Mouse (Mus musculus) lung, postnatal 36 days (tissue): ENCODE results near the gene Prmt7.
A peak's percentile ranks its signal among the peaks of the same experiment; 100 is the strongest.
"Not testable (repeated sequence)": the region's sequence is repeated elsewhere in the genome, so short reads cannot be mapped to it uniquely, and the experiment has no call there.

Experiments used
- DNase-seq: peaks from one replicate; pipeline ENCODE4 v3.0.0; 2022; ENCODE audit warnings: mixed read lengths

The Prmt7 gene

GRCm38 (mm10) chr8:106210821-106211345 lies at the start of gene Prmt7, which contains the start of gene Slc7a6os:
Prmt7 (plus strand) TSS chr8:106210936.
Slc7a6os (minus strand) TSS chr8:106210935.
- peak; percentile 98 for DNase-seq

- DNase-seq, result no peak
Measured at GRCm38 (mm10) chr8:106163251-106163650, 47.5 kb upstream of the Prmt7 start.

GRCm38 (mm10) chr8:106165460-106165859 lies 45.3 kb upstream of the Prmt7 start:
- peak; percentile 92 for DNase-seq

- DNase-seq, result peak; percentile 89
Measured at GRCm38 (mm10) chr8:106168356-106169016, 42.2 kb upstream of the Prmt7 start, which contains the start of gene Slc7a6. Slc7a6 (plus strand) TSS chr8:106168857.

GRCm38 (mm10) chr8:106169017-106169933 lies 41.5 kb upstream of the Prmt7 start:
- peak; percentile 53 for DNase-seq

GRCm38 (mm10) chr8:106169934-106170480 lies 40.7 kb upstream of the Prmt7 start:
- DNase-seq, result no peak

- no peak for DNase-seq
Measured at GRCm38 (mm10) chr8:106173566-106173965, 37.2 kb upstream of the Prmt7 start.

- peak; percentile 46 for DNase-seq
Measured at GRCm38 (mm10) chr8:106176891-106177290, 33.8 kb upstream of the Prmt7 start.

- DNase-seq, result no peak
Measured at GRCm38 (mm10) chr8:106177594-106177993, 33.1 kb upstream of the Prmt7 start.

GRCm38 (mm10) chr8:106178428-106178827 lies 32.3 kb upstream of the Prmt7 start:
- peak; percentile 17 for DNase-seq

- peak; percentile 76 for DNase-seq
Measured at GRCm38 (mm10) chr8:106185628-106186270, 25.0 kb upstream of the Prmt7 start.

GRCm38 (mm10) chr8:106186394-106186793 lies 24.3 kb upstream of the Prmt7 start:
- DNase-seq, result no peak

GRCm38 (mm10) chr8:106189162-106189561 lies 21.6 kb upstream of the Prmt7 start:
- DNase-seq, result no peak

- no peak for DNase-seq
Measured at GRCm38 (mm10) chr8:106191639-106192038, 19.1 kb upstream of the Prmt7 start.

- no peak for DNase-seq
Measured at GRCm38 (mm10) chr8:106193162-106193561, 17.6 kb upstream of the Prmt7 start.

- DNase-seq, result no peak
Measured at GRCm38 (mm10) chr8:106194062-106194461, 16.7 kb upstream of the Prmt7 start.

- DNase-seq, result peak; percentile 71
Measured at GRCm38 (mm10) chr8:106198741-106199140, 12.0 kb upstream of the Prmt7 start.

- not testable (repeated sequence) for DNase-seq
Measured at GRCm38 (mm10) chr8:106199596-106199995, 11.1 kb upstream of the Prmt7 start.

- DNase-seq, result peak; percentile 17
Measured at GRCm38 (mm10) chr8:106210035-106210731, 553 bp upstream of the Prmt7 start.

- DNase-seq, result peak; percentile 23
Measured at GRCm38 (mm10) chr8:106211421-106211820, 685 bp downstream of the Prmt7 start.

GRCm38 (mm10) chr8:106213959-106214358 lies 3.2 kb downstream of the Prmt7 start:
- no peak for DNase-seq

GRCm38 (mm10) chr8:106219620-106220019 lies 8.9 kb downstream of the Prmt7 start:
- no peak for DNase-seq
